Mouse (Mus musculus) Patski (cell line): ENCODE results near the gene Hist1h4a. TPM values are rescaled to one million over a fixed set of nuclear protein-coding genes. Genes with fewer than 3 reads are reported as not detected.
"Not testable (repeated sequence)": the region's sequence is repeated elsewhere in the genome, so short reads cannot be mapped to it uniquely, and the experiment has no call there.

Experiments used
- ATAC-seq: fragments of 100-300 bp; one replicate; pipeline ENCODE4 v1.8.0; 2021
- CTCF ChIA-PET: fragments of 350-600 bp; sonication (Branson Sonifier 250); formaldehyde crosslinking; loops from one replicate; lab custom pipeline; 2022; ENCODE audit warnings: inconsistent platforms; lab: Charles Lee
- POLR2A ChIA-PET: fragments of 350-600 bp; sonication (Branson Sonifier 250); formaldehyde crosslinking; loops from one replicate; lab custom pipeline; 2022; ENCODE audit warnings: antibody characterized with exemption, inconsistent platforms; lab: Charles Lee
- DNase-seq: peaks from one replicate; pipeline ENCODE4 v3.0.0-alpha.2; 2011; ENCODE audit warnings: low read depth, low spot score
- H3K27me3 ChIP-seq: fragments of 371-371 bp; one replicate; pipeline ENCODE4 v1.5.1; 2021
- CTCF ChIP-seq: fragments of 100-300 bp; IDR thresholded peaks from one replicate; pipeline ENCODE4 v1.5.1; 2021
- in situ Hi-C: fragments of 300-500 bp; cut with MboI; formaldehyde crosslinking; loops from 3 replicates; pipeline ENCODE4 v1.11.1; 2018; ENCODE audit warnings: low pct_unique_long_range_greater_than_20kb, mixed read lengths
- polyA plus RNA-seq: library from polyadenylated mRNA; unstranded; gene quantifications from one replicate; pipeline ENCODE4 v1.2.3, GENCODE M21; 2021

Hist1h4a gene
- polyA plus RNA-seq, 1 experiment from 2014 or later: 0.13 TPM

GRCm38 (mm10) chr13:23724239-23724638 is 36.8 kb downstream of the Hist1h4a start:
- in situ Hi-C loops: no loop called here
- no peak for TF ChIP-seq CTCF
- ATAC-seq (no peak), DNase-seq (no peak)
- H3K27me3 ChIP-seq: no peaks in the 10 kb centered on the region
- POLR2A ChIA-PET: no interaction called here
- CTCF ChIA-PET: interaction anchor here (0.8 to 1.1 kb wide), 2 partner anchors 10 to 12 kb away, joined by 3 read pairs; no protein-coding TSS in a partner anchor

- DNase-seq, POLR2A ChIA-PET, H3K27me3 ChIP-seq, ATAC-seq, in situ Hi-C loops: not testable (repeated sequence)
- CTCF ChIA-PET: interaction anchor here (1.1 to 1.5 kb wide), 3 partner anchors 8 to 16 kb away, joined by 3 to 4 read pairs (median 4); no protein-coding TSS in a partner anchor
These were observed 43.3 kb downstream of the Hist1h4a start for GRCm38 (mm10) chr13:23717593-23718245.

- ATAC-seq: no peak
- CTCF ChIA-PET: interaction anchor here (1.1 to 1.5 kb wide), 2 partner anchors 13 to 16 kb away, joined by 4 read pairs; no protein-coding TSS in a partner anchor
- TF ChIP-seq CTCF: no peak
- POLR2A ChIA-PET: no interaction called here
- in situ Hi-C loops: no loop called here
- DNase-seq: no peak
- H3K27me3 ChIP-seq: no peaks in the 10 kb centered on the region
These were observed 43.9 kb downstream of the Hist1h4a start for GRCm38 (mm10) chr13:23717176-23717575.

GRCm38 (mm10) chr13:23716261-23717042 is 44.6 kb downstream of the Hist1h4a start:
- DNase-seq (no peak), ATAC-seq (no peak)
- TF ChIP-seq CTCF: no peak
- no peaks in the 10 kb centered on the region for H3K27me3 ChIP-seq
- CTCF ChIA-PET: no interaction called here
- POLR2A ChIA-PET: no interaction called here
- in situ Hi-C loops: no loop called here

Other genes with a start within 250 kb of the Hist1h4a start
- gene Hist1h4h, start 230.2 kb downstream of the Hist1h4a start, polyA plus RNA-seq: 7.0 TPM
- 1.3 TPM for gene Hist1h2af, start 227.3 kb downstream of the Hist1h4a start, polyA plus RNA-seq
- 1.7 TPM for gene Hist1h3g, start 225.8 kb downstream of the Hist1h4a start, polyA plus RNA-seq
- gene Hist1h2bh, start 217.8 kb downstream of the Hist1h4a start, polyA plus RNA-seq: 2.1 TPM
- gene Hist1h3f, start 217.2 kb downstream of the Hist1h4a start, polyA plus RNA-seq: 0.49 TPM
- gene Hist1h4f, start 209.6 kb downstream of the Hist1h4a start, polyA plus RNA-seq: not detected
- gene Hist1h1d, start 208.0 kb downstream of the Hist1h4a start, polyA plus RNA-seq: 2.1 TPM
- gene Hist1h3e, start 198.9 kb downstream of the Hist1h4a start, polyA plus RNA-seq: 0.56 TPM
- 0.72 TPM for gene Hist1h2ae, start 190.0 kb downstream of the Hist1h4a start, polyA plus RNA-seq
- 12.9 TPM for gene Hist1h2bg, start 189.8 kb downstream of the Hist1h4a start, polyA plus RNA-seq
- gene Hist1h2bf, start 187.0 kb downstream of the Hist1h4a start, polyA plus RNA-seq: 2.0 TPM
- 1.0 TPM for gene Hist1h2ad, start 186.8 kb downstream of the Hist1h4a start, polyA plus RNA-seq
- gene Hist1h3d, start 185.5 kb downstream of the Hist1h4a start, polyA plus RNA-seq: 1.4 TPM
- gene Hist1h4d, start 179.6 kb downstream of the Hist1h4a start, polyA plus RNA-seq: 0.36 TPM
- gene Hist1h2be, start 140.1 kb downstream of the Hist1h4a start, polyA plus RNA-seq: 2.9 TPM
- 1.6 TPM for gene Hist1h1e, start 138.7 kb downstream of the Hist1h4a start, polyA plus RNA-seq
- gene Hist1h2ac, start 77.3 kb downstream of the Hist1h4a start, polyA plus RNA-seq: 0.92 TPM
- gene Hist1h2bc, start 77.0 kb downstream of the Hist1h4a start, polyA plus RNA-seq: 60.2 TPM
- 4.6 TPM for gene Hist1h1t, start 65.4 kb downstream of the Hist1h4a start, polyA plus RNA-seq
- 0.36 TPM for gene Hist1h4c, start 62.8 kb downstream of the Hist1h4a start, polyA plus RNA-seq
- gene Hfe, start 50.4 kb downstream of the Hist1h4a start, polyA plus RNA-seq: 5.8 TPM
- gene Hist1h1c, start 22.4 kb downstream of the Hist1h4a start, polyA plus RNA-seq: 245 TPM
- 0.73 TPM for gene Hist1h3c, start 15.6 kb downstream of the Hist1h4a start, polyA plus RNA-seq
- 0.41 TPM for gene Hist1h2bb, start 14.5 kb downstream of the Hist1h4a start, polyA plus RNA-seq
- 0.40 TPM for gene Hist1h2ab, start 10.1 kb downstream of the Hist1h4a start, polyA plus RNA-seq
- 0.65 TPM for gene Hist1h3b, start 9.0 kb downstream of the Hist1h4a start, polyA plus RNA-seq
- 2.0 TPM for gene Hist1h4b, start 4.2 kb downstream of the Hist1h4a start, polyA plus RNA-seq
- 0.18 TPM for gene Hist1h3a, start 1.2 kb upstream of the Hist1h4a start, polyA plus RNA-seq
- gene Hist1h1a, start 2.4 kb upstream of the Hist1h4a start, polyA plus RNA-seq: 1.2 TPM
- gene Trim38, start 8.7 kb upstream of the Hist1h4a start, polyA plus RNA-seq: not detected
- not detected for gene Slc17a2, start 45.8 kb upstream of the Hist1h4a start, polyA plus RNA-seq
- 0.06 TPM for gene Slc17a3, start 78.2 kb upstream of the Hist1h4a start, polyA plus RNA-seq
- 15.2 TPM for gene Slc17a1, start 106.5 kb upstream of the Hist1h4a start, polyA plus RNA-seq
- gene Slc17a4, start 153.8 kb upstream of the Hist1h4a start, polyA plus RNA-seq: 0.22 TPM
- not detected for gene Hist1h2ba, start 172.9 kb upstream of the Hist1h4a start, polyA plus RNA-seq
- not detected for gene Hist1h2aa, start 173.2 kb upstream of the Hist1h4a start, polyA plus RNA-seq
- 0.21 TPM for gene Scgn, start 230.0 kb upstream of the Hist1h4a start, polyA plus RNA-seq